7 mouse cellular contexts compared by ENCODE assay signal in genomic region chr10:17722653-17723410, GRCm38 (mm10). TPM values are rescaled to one million over a fixed set of nuclear protein-coding genes. Genes with fewer than 3 reads are reported as not detected.
DNase-seq lines count a peak whose midpoint lies in the region; ATAC-seq lines count a peak whose summit lies in the region.

Gene Cited2 (plus strand): TSS chr10:17723218.

- no peaks in the 10 kb centered on the region for H3K27me3 ChIP-seq in embryonic facial prominence, embryonic 10.5 days (replicated peaks; ENCODE audit: low read depth, poor library complexity, severe bottlenecking)
- H3K27me3 ChIP-seq in limb, embryonic 10.5 days (ENCODE audit: low read depth, poor library complexity, severe bottlenecking), result no peaks in the 10 kb centered on the region
- H3K27me3 ChIP-seq in midbrain, embryonic 13.5 days, result no peaks in the 10 kb centered on the region

- H3K4me1 ChIP-seq in embryonic facial prominence, embryonic 10.5 days, result peaks cover 34% of the 10 kb centered on the region
- peaks cover 37% of the 10 kb centered on the region for H3K4me1 ChIP-seq in limb, embryonic 10.5 days
- peaks cover 29% of the 10 kb centered on the region for H3K4me1 ChIP-seq in midbrain, embryonic 13.5 days (replicated peaks)

- peaks cover 7% of the 10 kb centered on the region for H3K36me3 ChIP-seq in embryonic facial prominence, embryonic 10.5 days (replicated peaks)
- H3K36me3 ChIP-seq in limb, embryonic 10.5 days, result peaks cover 14% of the 10 kb centered on the region
- no peaks in the 10 kb centered on the region for H3K36me3 ChIP-seq in midbrain, embryonic 13.5 days

- H3K9ac ChIP-seq in midbrain, embryonic 13.5 days (replicated peaks), result peak within 1 kb of the TSS; percentile 99

- peak; percentile 100 for DNase-seq in adrenal gland, postnatal 10 days
- peak; percentile 97 for DNase-seq in embryonic facial prominence, embryonic 10.5 days (ENCODE audit: low spot score)
- peak; percentile 95 for DNase-seq in kidney, adult 11 months
- peak; percentile 97 for DNase-seq in limb, embryonic 10.5 days (ENCODE audit: low spot score)
- DNase-seq in spleen, adult 12 weeks (ENCODE audit: low spot score), result peak; percentile 90

- no peaks in the 10 kb centered on the region for H3K9me3 ChIP-seq in embryonic facial prominence, embryonic 10.5 days
- no peaks in the 10 kb centered on the region for H3K9me3 ChIP-seq in limb, embryonic 10.5 days (replicated peaks)
- no peaks in the 10 kb centered on the region for H3K9me3 ChIP-seq in midbrain, embryonic 13.5 days

- peak within 1 kb of the TSS; percentile 76 for H3K4me3 ChIP-seq in embryonic facial prominence, embryonic 10.5 days
- peak within 1 kb of the TSS; percentile 96 for H3K4me3 ChIP-seq in limb, embryonic 10.5 days
- H3K4me3 ChIP-seq in midbrain, embryonic 13.5 days (replicated peaks), result peak within 1 kb of the TSS; percentile 96

- peak within 1 kb of the TSS; percentile 72 for H3K4me2 ChIP-seq in midbrain, embryonic 13.5 days (replicated peaks)

- peak; percentile 45 for ATAC-seq in granulocyte monocyte progenitor cell, adult 5-6 weeks (replicated peaks; ENCODE audit: poor library complexity, severe bottlenecking)
- ATAC-seq in midbrain, embryonic 13.5 days, result peak; percentile 80

- peak within 1 kb of the TSS; percentile 94 for H3K27ac ChIP-seq in embryonic facial prominence, embryonic 10.5 days (replicated peaks)
- peak within 1 kb of the TSS; percentile 96 for H3K27ac ChIP-seq in limb, embryonic 10.5 days
- H3K27ac ChIP-seq in midbrain, embryonic 13.5 days, result peak within 1 kb of the TSS; percentile 99

- under 1% methylated on average over 55 of the region's 55 CpGs for WGBS in embryonic facial prominence, embryonic 10.5 days
- under 1% methylated on average over 55 of the region's 55 CpGs for WGBS in limb, embryonic 10.5 days
- WGBS in midbrain, embryonic 13.5 days, result under 1% methylated on average over 54 of the region's 55 CpGs

RNA-seq across cellular contexts. Expression of gene Cited2, which starts in this region (rescaled TPM):
- 10 to 100 TPM; 61.3 to 67.6 TPM for total RNA-seq in adrenal gland, postnatal 10 days (2021)
- 43.6 and 53.3 TPM in 2 replicates for polyA plus RNA-seq in embryonic facial prominence, embryonic 10.5 days (2016; fragmentation: Nextera tagmentation; extraction: Ambion mirVana)
- total RNA-seq in granulocyte monocyte progenitor cell, adult 5-6 weeks (2014; fragmentation: Nextera tagmentation), result 96.5 and 128 TPM in 2 replicates
- total RNA-seq in granulocyte monocyte progenitor cell, adult 5-6 weeks (2017), result 50.0 and 64.9 TPM in 2 replicates
- polyA plus RNA-seq in limb, embryonic 10.5 days (2016; fragmentation: Nextera tagmentation; extraction: Ambion mirVana), result 49.9 and 52.4 TPM in 2 replicates
- polyA plus RNA-seq in midbrain, embryonic 13.5 days (2015; fragmentation: Nextera tagmentation; extraction: Ambion mirVana), result 77.0 and 81.0 TPM in 2 replicates

Comparison
In these comparisons a context has a peak if more than half of its experiments do, and no peak if none do; other contexts are left out.
1. Peak in every context shown above with its lines: DNase-seq, ATAC-seq, H3K4me3 ChIP-seq and H3K27ac ChIP-seq.